Mouse (Mus musculus) embryonic stem cell, embryonic (primary cell): ENCODE measurements at regions not wholly inside any gene's neighbourhood (a gene's known extent, or its start where the extent isn't known, plus 50 kb on each side); places are given as distances from the start of the nearest gene placed in this dataset.

Source experiments
- CTCF ChIA-PET, 4 experiments: fragments of 300-600 bp in 2 of 4; fragments of 350-600 bp in 2 of 4; sonication (Branson Sonifier 250); formaldehyde crosslinking; loops; one replicate each; lab custom pipeline; 2022; ENCODE audit warnings: inconsistent platforms in 2 of 4; lab: Charles Lee
- POLR2A ChIA-PET, 4 experiments: fragments of 300-600 bp in 2 of 4; fragments of 350-600 bp in 2 of 4; sonication (Branson Sonifier 250); formaldehyde crosslinking; loops; one replicate each; lab custom pipeline; 2022; ENCODE audit warnings: antibody characterized with exemption in 4 of 4, inconsistent platforms in 1 of 4; lab: Charles Lee

DNA sequence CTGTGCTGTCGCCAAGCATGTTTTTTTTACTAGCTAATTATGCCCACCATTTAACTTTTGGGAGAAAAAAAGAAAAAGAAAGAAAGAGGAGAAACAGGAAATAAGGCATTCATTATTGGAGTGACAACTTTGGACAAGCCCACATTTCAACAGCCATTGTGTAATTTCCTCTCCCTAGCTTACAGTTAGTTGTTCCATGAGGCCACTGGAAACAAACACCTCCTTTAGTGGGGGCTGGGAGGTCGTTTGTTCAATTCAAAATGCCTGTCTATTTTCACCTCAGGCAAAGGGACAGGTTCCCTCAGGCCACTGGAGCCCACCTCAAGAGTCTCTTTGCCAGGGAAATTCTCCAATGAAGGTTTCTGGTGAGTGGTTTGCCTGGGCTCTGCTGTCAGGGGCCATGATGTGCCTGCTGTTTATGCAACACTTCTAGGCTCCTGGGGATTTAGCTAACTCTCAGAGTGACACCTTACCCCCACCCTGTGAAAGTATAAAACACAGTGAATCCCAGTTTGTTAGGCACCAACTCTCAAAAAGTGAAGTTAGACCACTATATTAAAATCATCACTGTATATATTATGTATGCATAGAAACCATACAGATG is 51.1 kb upstream of the Lmo2 start:
- ChIA-PET CTCF (interaction anchor here in 1 of 4 experiments (0.6 kb wide), 1 partner anchor 85 kb away, joined by 7 read pairs; no protein-coding TSS in a partner anchor), POLR2A (interaction anchor here in 1 of 4 experiments (0.6 kb wide), 1 partner anchor 330 kb away, joined by 3 read pairs; no protein-coding TSS in a partner anchor)
